Mouse (Mus musculus): ENCODE data around the gene Kcnf1. TPM values are rescaled to one million over a fixed set of nuclear protein-coding genes. Genes with fewer than 3 reads are reported as not detected.

Gene Kcnf1
- polyA plus RNA-seq (2014; fragmentation: Nextera tagmentation; extraction: Ambion mirVana), result 0.52 and 0.86 TPM in 2 replicates

DNA sequence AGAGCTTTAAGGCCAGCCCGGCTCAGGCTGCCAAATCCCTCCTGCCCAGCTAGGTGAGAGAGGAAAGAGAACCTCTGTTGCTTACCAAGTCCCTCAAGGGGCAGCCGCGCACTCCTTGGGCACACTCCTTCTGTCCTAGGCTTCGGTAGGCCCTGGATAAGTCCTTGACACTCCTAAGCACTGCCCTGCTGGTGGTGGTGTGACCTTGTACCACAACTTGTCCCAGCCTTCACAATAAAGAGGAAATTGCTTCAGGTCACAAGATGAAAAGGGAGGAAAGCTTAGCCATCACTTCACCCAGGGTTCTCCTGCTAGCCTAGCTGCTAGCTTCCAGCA lies at the start of gene Kcnf1:
Gene Kcnf1 (minus strand): TSS at position 132 of the 336 bp plus-strand sequence.
- 18% methylated on average over 4 of the region's 4 CpGs for WGBS
- H3K27me3 ChIP-seq (ENCODE audit: control insufficient read depth, insufficient read depth, low read length), result peaks cover 15% of the 10 kb centered on the region
- H3K36me3 ChIP-seq (replicated peaks; ENCODE audit: control insufficient read depth, insufficient read depth, low read depth, low read length), result no peaks in the 10 kb centered on the region
- ATAC-seq (replicated peaks; ENCODE audit: insufficient number of reproducible peaks, low FRiP score, low TSS enrichment, low read depth) (no peak), DNase-seq (ENCODE audit: low spot score) (no peak)
- peak within 1 kb of the TSS; percentile 52 for H3K4me3 ChIP-seq (ENCODE audit: low read depth, low read length)
- H3K9me3 ChIP-seq (replicated peaks; ENCODE audit: control insufficient read depth, low read length), result no peaks in the 10 kb centered on the region
- no peak within 1 kb of the TSS for H3K27ac ChIP-seq (replicated peaks; ENCODE audit: low read depth, low read length)
- peak within 1 kb of the TSS; percentile 99 for H3K4me2 ChIP-seq (ENCODE audit: low read depth, low read length)
- no peaks in the 10 kb centered on the region; the same call in 1 of the 2 replicates for H3K4me1 ChIP-seq (ENCODE audit: control insufficient read depth, insufficient read depth, low read length)
- peak within 1 kb of the TSS; percentile 50 for H3K9ac ChIP-seq (replicated peaks; ENCODE audit: low read length)

DNA sequence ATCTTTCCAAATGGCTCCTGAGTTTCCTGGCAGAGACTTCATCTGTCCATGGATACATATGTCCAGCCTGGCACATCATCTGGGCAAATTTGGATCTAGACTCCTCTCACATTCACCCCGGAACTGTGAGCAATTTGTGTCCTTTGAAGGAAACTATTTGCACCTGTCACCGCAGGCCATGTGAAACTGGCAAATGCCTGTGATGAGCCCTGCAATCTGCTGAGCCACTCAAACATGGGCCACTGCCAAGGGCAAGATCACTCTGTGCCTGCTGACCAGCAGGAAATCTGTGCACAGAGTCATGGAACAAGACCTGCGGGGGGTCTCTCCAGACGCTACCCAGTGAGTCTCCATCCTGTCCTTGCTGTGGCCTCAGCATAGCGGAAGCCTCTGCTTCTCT lies 48.3 kb upstream of the Kcnf1 start:
- no peaks in the 10 kb centered on the region for H3K4me1 ChIP-seq (ENCODE audit: control insufficient read depth, insufficient read depth, low read length)
- H3K4me3 ChIP-seq (ENCODE audit: low read depth, low read length), result no peak overlapping the region
- ATAC-seq (replicated peaks; ENCODE audit: insufficient number of reproducible peaks, low FRiP score, low TSS enrichment, low read depth) (no peak), DNase-seq (ENCODE audit: low spot score) (no peak)
- H3K36me3 ChIP-seq (replicated peaks; ENCODE audit: control insufficient read depth, insufficient read depth, low read depth, low read length), result no peaks in the 10 kb centered on the region
- H3K9me3 ChIP-seq (replicated peaks; ENCODE audit: control insufficient read depth, low read length), result no peaks in the 10 kb centered on the region
- H3K4me2 ChIP-seq (ENCODE audit: low read depth, low read length), result no peak overlapping the region
- H3K27me3 ChIP-seq (ENCODE audit: control insufficient read depth, insufficient read depth, low read length), result no peaks in the 10 kb centered on the region
- no peak overlapping the region for H3K27ac ChIP-seq (replicated peaks; ENCODE audit: low read depth, low read length)
- no peak overlapping the region for H3K9ac ChIP-seq (replicated peaks; ENCODE audit: low read length)
- WGBS, result 73% methylated on average over 5 of the region's 5 CpGs

DNA sequence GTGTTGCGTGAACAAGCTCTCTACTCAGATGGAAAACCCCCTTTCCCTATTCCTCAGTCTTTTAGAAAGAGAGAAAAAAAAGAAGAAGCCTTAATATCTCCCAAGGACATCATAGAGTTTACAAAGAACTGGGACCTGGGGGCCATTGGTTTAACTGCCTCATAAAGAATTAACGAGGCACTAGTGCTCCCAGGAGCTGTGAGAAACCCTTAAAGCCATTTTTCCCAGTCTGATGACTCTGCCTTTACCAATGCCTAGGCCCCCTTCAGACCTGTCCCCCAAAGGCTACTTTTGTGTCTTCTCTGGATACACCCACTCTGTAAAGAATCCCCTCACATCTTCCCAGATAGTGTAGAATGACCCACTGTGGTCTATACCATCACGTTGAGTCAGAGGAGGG lies 46.4 kb upstream of the Kcnf1 start:
- Histone ChIP-seq H3K9me3 (replicated peaks; ENCODE audit: control insufficient read depth, low read length) (no peaks in the 10 kb centered on the region), H3K36me3 (replicated peaks; ENCODE audit: control insufficient read depth, insufficient read depth, low read depth, low read length) (no peaks in the 10 kb centered on the region), H3K27ac (replicated peaks; ENCODE audit: low read depth, low read length) (no peak overlapping the region), H3K9ac (replicated peaks; ENCODE audit: low read length) (no peak overlapping the region), H3K4me3 (ENCODE audit: low read depth, low read length) (no peak overlapping the region), H3K4me1 (ENCODE audit: control insufficient read depth, insufficient read depth, low read length) (no peaks in the 10 kb centered on the region), H3K4me2 (ENCODE audit: low read depth, low read length) (no peak overlapping the region), H3K27me3 (ENCODE audit: control insufficient read depth, insufficient read depth, low read length) (no peaks in the 10 kb centered on the region)
- no peak for DNase-seq (ENCODE audit: low spot score)
- WGBS, result 63% methylated on average over 3 of the region's 3 CpGs
- ATAC-seq (replicated peaks; ENCODE audit: insufficient number of reproducible peaks, low FRiP score, low TSS enrichment, low read depth), result no peak

DNA sequence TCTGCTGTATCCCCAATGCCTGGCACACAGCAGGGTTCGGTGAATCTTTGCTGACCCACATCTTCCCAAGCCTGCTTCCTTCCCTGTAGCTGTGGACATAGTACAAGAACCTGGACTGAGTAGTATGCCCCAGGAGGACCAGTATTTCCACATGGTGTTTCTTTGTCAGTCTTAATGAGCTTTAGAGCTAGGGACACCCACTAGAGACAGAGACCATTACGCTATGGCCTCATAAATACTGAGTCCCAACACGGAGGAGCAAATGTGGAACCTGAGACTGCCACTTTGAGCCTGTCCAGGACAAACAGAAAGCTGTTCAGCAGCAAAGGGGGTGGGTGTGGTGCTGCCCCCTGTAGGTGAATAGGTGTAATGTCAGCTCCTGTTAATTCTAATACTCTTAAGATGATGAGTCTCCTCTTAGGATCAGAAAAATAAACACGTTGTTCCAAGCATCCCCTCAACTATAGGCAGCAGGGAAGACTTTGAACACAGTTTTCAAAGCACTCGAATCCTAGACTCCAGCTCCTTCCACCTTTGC lies 45.3 kb upstream of the Kcnf1 start:
- no peak for ATAC-seq (replicated peaks; ENCODE audit: insufficient number of reproducible peaks, low FRiP score, low TSS enrichment, low read depth)
- Histone ChIP-seq H3K4me3 (ENCODE audit: low read depth, low read length) (no peak overlapping the region), H3K4me1 (ENCODE audit: control insufficient read depth, insufficient read depth, low read length) (no peaks in the 10 kb centered on the region), H3K9ac (replicated peaks; ENCODE audit: low read length) (no peak overlapping the region), H3K27ac (replicated peaks; ENCODE audit: low read depth, low read length) (no peak overlapping the region), H3K27me3 (ENCODE audit: control insufficient read depth, insufficient read depth, low read length) (no peaks in the 10 kb centered on the region), H3K36me3 (replicated peaks; ENCODE audit: control insufficient read depth, insufficient read depth, low read depth, low read length) (no peaks in the 10 kb centered on the region), H3K9me3 (replicated peaks; ENCODE audit: control insufficient read depth, low read length) (no peaks in the 10 kb centered on the region), H3K4me2 (ENCODE audit: low read depth, low read length) (no peak overlapping the region)
- DNase-seq (ENCODE audit: low spot score), result peak; percentile 38
- 47% methylated on average over 5 of the region's 5 CpGs for WGBS

DNA sequence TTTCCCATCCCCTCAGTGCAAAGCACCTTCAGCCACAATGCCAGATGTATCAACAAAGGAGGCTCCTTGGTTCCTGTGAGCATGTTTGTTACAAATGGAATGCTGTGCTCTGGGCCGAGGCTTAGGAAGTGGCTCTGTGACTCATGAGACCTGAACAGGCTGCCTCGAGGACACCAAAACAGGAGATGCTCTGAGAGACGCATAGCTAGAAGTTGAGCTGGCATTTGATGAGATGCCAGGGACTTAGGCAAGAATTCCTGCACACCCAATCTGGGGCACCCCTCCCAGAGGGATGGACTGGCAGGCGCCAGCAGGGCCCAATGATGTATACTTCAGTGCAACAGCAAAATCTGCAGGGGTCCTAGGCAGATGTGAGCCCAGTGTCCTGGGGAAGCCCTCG lies 43.9 kb upstream of the Kcnf1 start:
- 69% methylated on average over 5 of the region's 5 CpGs for WGBS
- no peak for DNase-seq (ENCODE audit: low spot score)

DNA sequence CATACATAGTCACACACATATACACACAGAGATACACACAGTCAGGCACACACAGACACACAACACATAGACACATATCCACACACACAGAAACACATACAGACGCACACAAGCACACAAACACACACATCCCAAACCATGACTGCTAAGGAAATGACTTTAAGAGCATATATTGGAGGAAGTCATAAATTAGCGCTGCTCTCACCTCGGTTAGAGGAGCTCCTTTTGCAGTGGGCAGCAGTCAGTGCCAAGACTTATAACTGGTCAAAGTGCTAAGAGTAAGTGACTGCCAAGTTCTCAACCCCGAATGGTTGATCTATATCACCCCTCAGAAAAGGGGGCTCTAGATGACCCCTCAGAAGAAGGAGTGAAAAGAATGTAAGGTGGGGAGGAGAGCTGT lies 42.4 kb upstream of the Kcnf1 start:
- H3K4me2 ChIP-seq (ENCODE audit: low read depth, low read length), result no peak overlapping the region
- H3K27ac ChIP-seq (replicated peaks; ENCODE audit: low read depth, low read length), result no peak overlapping the region
- no peaks in the 10 kb centered on the region for H3K36me3 ChIP-seq (replicated peaks; ENCODE audit: control insufficient read depth, insufficient read depth, low read depth, low read length)
- H3K27me3 ChIP-seq (ENCODE audit: control insufficient read depth, insufficient read depth, low read length), result no peaks in the 10 kb centered on the region
- ATAC-seq (replicated peaks; ENCODE audit: insufficient number of reproducible peaks, low FRiP score, low TSS enrichment, low read depth), result no peak
- DNase-seq (ENCODE audit: low spot score), result no peak
- no peak overlapping the region for H3K4me3 ChIP-seq (ENCODE audit: low read depth, low read length)
- no peaks in the 10 kb centered on the region for H3K9me3 ChIP-seq (replicated peaks; ENCODE audit: control insufficient read depth, low read length)
- no peak overlapping the region for H3K9ac ChIP-seq (replicated peaks; ENCODE audit: low read length)
- 86% methylated on average over 4 of the region's 4 CpGs for WGBS
- H3K4me1 ChIP-seq (ENCODE audit: control insufficient read depth, insufficient read depth, low read length), result no peaks in the 10 kb centered on the region

More for the DNA sequence above, 43.9 kb upstream of the Kcnf1 start:
- no peak for ATAC-seq (replicated peaks; ENCODE audit: insufficient number of reproducible peaks, low FRiP score, low TSS enrichment, low read depth)
- H3K27me3 ChIP-seq (ENCODE audit: control insufficient read depth, insufficient read depth, low read length), result no peaks in the 10 kb centered on the region
- H3K9me3 ChIP-seq (replicated peaks; ENCODE audit: control insufficient read depth, low read length), result no peaks in the 10 kb centered on the region
- H3K4me3 ChIP-seq (ENCODE audit: low read depth, low read length), result no peak overlapping the region
- no peaks in the 10 kb centered on the region for H3K36me3 ChIP-seq (replicated peaks; ENCODE audit: control insufficient read depth, insufficient read depth, low read depth, low read length)
- no peak overlapping the region for H3K4me2 ChIP-seq (ENCODE audit: low read depth, low read length)
- H3K4me1 ChIP-seq (ENCODE audit: control insufficient read depth, insufficient read depth, low read length), result no peaks in the 10 kb centered on the region
- H3K27ac ChIP-seq (replicated peaks; ENCODE audit: low read depth, low read length), result no peak overlapping the region
- no peak overlapping the region for H3K9ac ChIP-seq (replicated peaks; ENCODE audit: low read length)

DNA sequence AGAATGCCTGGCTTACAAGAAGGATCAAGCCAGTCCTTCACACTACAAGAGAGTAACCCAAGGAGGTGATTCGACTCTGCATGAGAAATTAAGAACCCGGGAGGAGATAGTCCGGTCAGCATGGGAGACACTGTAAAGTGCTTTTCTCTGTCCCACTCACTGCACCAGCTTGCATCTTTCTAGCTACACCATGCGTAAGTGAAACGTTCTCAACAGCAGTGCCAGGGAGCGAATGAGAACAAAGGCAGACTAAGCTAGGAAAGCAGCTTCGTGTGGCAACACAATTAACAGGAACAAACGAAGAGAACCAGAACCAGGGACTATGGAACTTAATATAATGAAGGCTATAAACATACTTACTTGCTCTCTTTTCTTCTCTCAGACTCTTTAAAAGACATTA lies 41.7 kb upstream of the Kcnf1 start:
- H3K9me3 ChIP-seq (replicated peaks; ENCODE audit: control insufficient read depth, low read length), result no peaks in the 10 kb centered on the region
- DNase-seq (ENCODE audit: low spot score) (no peak), ATAC-seq (replicated peaks; ENCODE audit: insufficient number of reproducible peaks, low FRiP score, low TSS enrichment, low read depth) (no peak)
- 71% methylated on average over 8 of the region's 8 CpGs for WGBS
- no peaks in the 10 kb centered on the region for H3K4me1 ChIP-seq (ENCODE audit: control insufficient read depth, insufficient read depth, low read length)
- H3K4me3 ChIP-seq (ENCODE audit: low read depth, low read length), result no peak overlapping the region
- H3K4me2 ChIP-seq (ENCODE audit: low read depth, low read length), result no peak overlapping the region
- no peak overlapping the region for H3K9ac ChIP-seq (replicated peaks; ENCODE audit: low read length)
- no peaks in the 10 kb centered on the region for H3K36me3 ChIP-seq (replicated peaks; ENCODE audit: control insufficient read depth, insufficient read depth, low read depth, low read length)
- H3K27me3 ChIP-seq (ENCODE audit: control insufficient read depth, insufficient read depth, low read length), result no peaks in the 10 kb centered on the region
- no peak overlapping the region for H3K27ac ChIP-seq (replicated peaks; ENCODE audit: low read depth, low read length)

DNA sequence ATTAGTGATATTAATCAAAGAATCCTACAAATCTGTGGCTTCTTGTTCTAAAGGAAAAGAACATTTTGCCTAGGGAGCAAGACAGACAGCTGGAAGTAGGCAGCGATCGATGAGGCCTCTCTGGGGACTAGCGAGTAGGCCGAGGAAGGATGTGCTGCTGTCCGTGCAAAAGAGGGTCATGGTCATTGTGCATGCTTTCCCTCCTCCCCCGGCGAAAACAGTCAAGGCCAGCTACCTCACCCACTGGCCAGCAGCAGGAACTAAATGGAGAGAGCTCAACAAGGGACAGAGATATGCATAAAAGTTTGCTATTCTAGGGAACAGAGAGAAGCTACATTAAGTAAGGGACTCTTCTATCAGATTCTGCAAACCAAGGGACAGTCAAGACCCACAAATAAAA lies 39.1 kb upstream of the Kcnf1 start:
- no peak for DNase-seq (ENCODE audit: low spot score)
- H3K9ac ChIP-seq (replicated peaks; ENCODE audit: low read length), result no peak overlapping the region
- WGBS, result 85% methylated on average over 7 of the region's 7 CpGs
- H3K27ac ChIP-seq (replicated peaks; ENCODE audit: low read depth, low read length), result no peak overlapping the region
- no peak for ATAC-seq (replicated peaks; ENCODE audit: insufficient number of reproducible peaks, low FRiP score, low TSS enrichment, low read depth)
- H3K9me3 ChIP-seq (replicated peaks; ENCODE audit: control insufficient read depth, low read length), result no peaks in the 10 kb centered on the region
- no peaks in the 10 kb centered on the region for H3K27me3 ChIP-seq (ENCODE audit: control insufficient read depth, insufficient read depth, low read length)
- no peaks in the 10 kb centered on the region for H3K4me1 ChIP-seq (ENCODE audit: control insufficient read depth, insufficient read depth, low read length)
- no peak overlapping the region for H3K4me3 ChIP-seq (ENCODE audit: low read depth, low read length)
- H3K36me3 ChIP-seq (replicated peaks; ENCODE audit: control insufficient read depth, insufficient read depth, low read depth, low read length), result no peaks in the 10 kb centered on the region
- no peak overlapping the region for H3K4me2 ChIP-seq (ENCODE audit: low read depth, low read length)
